Mouse (Mus musculus) G1E (cell line): Measurements from ENCODE around the gene Egr2. TPM values are rescaled to one million over a fixed set of nuclear protein-coding genes. Genes with fewer than 3 reads are reported as not detected.

Source experiments
- ATAC-seq: 2 replicates; pipeline ENCODE4 v1.8.0; 2016; ENCODE audit warnings: mild to moderate bottlenecking; ENCODE audit not compliant: insufficient number of reproducible peaks, poor library complexity, low FRiP score, severe bottlenecking; ENCODE audit errors: extremely low read depth
- DNase-seq: peaks from one replicate; pipeline ENCODE4 v3.0.0; 2012; ENCODE audit warnings: low spot score
- H3K27me3 ChIP-seq: 2 replicates; pipeline ENCODE4 v1.6.1; 2012; ENCODE audit warnings: mild to moderate bottlenecking, low read length, inconsistent platforms; ENCODE audit not compliant: insufficient read depth
- H3K36me3 ChIP-seq: replicated peaks from 2 replicates; pipeline ENCODE3; 2012; ENCODE audit warnings: mild to moderate bottlenecking, inconsistent platforms
- H3K4me1 ChIP-seq: 2 replicates; pipeline ENCODE4 v1.6.1; 2012; ENCODE audit warnings: low read depth, low read length, inconsistent platforms, mixed read lengths; ENCODE audit not compliant: insufficient read depth
- H3K4me3 ChIP-seq: 2 replicates; pipeline ENCODE4 v1.5.1; 2012; ENCODE audit warnings: low read depth, mild to moderate bottlenecking, inconsistent platforms, low read length, moderate library complexity, mixed read lengths
- H3K9me3 ChIP-seq: replicated peaks from 2 replicates; pipeline ENCODE4 v1.6.1; 2012; ENCODE audit warnings: inconsistent platforms
- CTCF ChIP-seq: IDR thresholded peaks from 2 replicates; pipeline ENCODE4 v1.5.1; 2012; ENCODE audit warnings: low read depth, low read length, inconsistent platforms, mixed read lengths
- GATA1 ChIP-seq: IDR thresholded peaks from 2 replicates; pipeline ENCODE4 v1.6.1; 2012; ENCODE audit warnings: borderline replicate concordance, low read length, inconsistent platforms, mixed read lengths
- GATA2 ChIP-seq: IDR thresholded peaks from 2 replicates; pipeline ENCODE4 v1.6.1; 2012; ENCODE audit warnings: low read depth, low read length, inconsistent platforms, borderline replicate concordance
- POLR2AphosphoS5 ChIP-seq: IDR thresholded peaks from 2 replicates; pipeline ENCODE4 v1.6.1; 2012; ENCODE audit warnings: low read depth, low read length, inconsistent platforms; ENCODE audit not compliant: insufficient replicate concordance
- TAL1 ChIP-seq: conservative IDR thresholded peaks from 2 replicates; pipeline ENCODE4 v1.6.1; 2012; ENCODE audit warnings: low read depth, low read length, inconsistent platforms, mixed read lengths
- polyA plus RNA-seq: library from polyadenylated mRNA; stranded (reverse); fragments of >175 nt; gene quantifications from 2 replicates; pipeline ENCODE4 v1.2.3, GENCODE M21; 2012
- total RNA-seq, 2 experiments: library from RNA; stranded (forward) in 1 of 2; stranded (reverse) in 1 of 2; fragments of 200-1000 nt in 1 of 2; fragments of >200 nt in 1 of 2; fragmentation: Nextera tagmentation in 1 of 2; gene quantifications; 2 replicates each; pipeline ENCODE4 v1.2.3; 2014 to 2017

Egr2 gene
- total RNA-seq (2014; fragmentation: Nextera tagmentation) (not detected in 2 replicates), total RNA-seq (2017) (1.0 and 1.6 TPM in 2 replicates), polyA plus RNA-seq (0.08 and 0.12 TPM in 2 replicates)

DNA sequence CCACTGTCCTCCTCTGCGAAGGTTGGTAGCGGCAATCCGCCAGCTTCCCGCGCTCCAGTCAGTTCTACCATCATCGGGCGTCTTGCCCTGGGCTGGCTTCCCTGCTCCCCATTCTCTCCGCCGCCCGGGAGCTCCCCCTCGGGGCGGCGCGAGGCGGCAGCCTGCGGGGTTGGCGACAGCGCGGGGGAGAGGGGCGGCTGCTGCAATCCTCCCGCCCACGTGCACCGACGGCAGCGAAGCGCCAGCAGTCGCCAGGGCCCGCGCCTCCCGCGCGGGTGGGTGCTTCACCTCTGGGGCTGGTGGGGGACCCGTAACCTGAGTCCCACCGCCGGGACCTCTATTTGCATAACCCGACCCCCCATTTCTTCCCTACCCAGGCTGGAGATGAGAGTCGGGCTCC is at the start of gene Egr2:
Gene Egr2 (plus strand): TSS at position 220 of the 400 bp plus-strand sequence.
- Histone ChIP-seq H3K4me3 (peak within 1 kb of the TSS; percentile 78; the same call in 1 of the 2 replicates), H3K9me3 (no peaks in the 10 kb centered on the region; the same call in 1 of the 2 replicates), H3K4me1 (peaks cover 32% of the 10 kb centered on the region), H3K27me3 (peaks cover 55% of the 10 kb centered on the region), H3K36me3 (no peaks in the 10 kb centered on the region)
- no peak for ATAC-seq
- TF ChIP-seq GATA2 (no peak), TAL1 (no peak), GATA1 (no peak), CTCF (no peak), POLR2AphosphoS5 (no peak)
- no peak for DNase-seq

DNA sequence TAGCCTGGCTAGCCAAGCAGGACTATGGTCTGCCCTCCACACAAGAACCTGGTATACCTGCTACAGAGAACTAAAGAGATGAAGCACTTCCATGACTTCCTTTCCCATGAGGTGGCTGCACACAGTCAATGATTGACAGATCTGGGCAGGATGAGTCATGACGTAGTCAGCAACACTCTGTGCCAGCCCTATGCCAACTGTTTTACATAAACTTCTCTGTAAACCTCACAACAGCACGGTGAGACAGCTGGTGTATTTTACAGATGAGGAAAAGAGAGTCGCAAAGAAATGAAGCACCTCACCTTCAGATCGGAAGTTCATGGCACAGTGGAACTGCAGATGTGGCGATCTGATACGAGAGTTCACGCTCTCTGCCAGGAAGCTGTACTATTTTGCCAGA is 47.8 kb upstream of the Egr2 start:
- TF ChIP-seq GATA1 (no peak), CTCF (no peak), TAL1 (no peak), POLR2AphosphoS5 (no peak), GATA2 (no peak)
- no peak for DNase-seq
- H3K4me1 ChIP-seq = no peaks in the 10 kb centered on the region

DNA sequence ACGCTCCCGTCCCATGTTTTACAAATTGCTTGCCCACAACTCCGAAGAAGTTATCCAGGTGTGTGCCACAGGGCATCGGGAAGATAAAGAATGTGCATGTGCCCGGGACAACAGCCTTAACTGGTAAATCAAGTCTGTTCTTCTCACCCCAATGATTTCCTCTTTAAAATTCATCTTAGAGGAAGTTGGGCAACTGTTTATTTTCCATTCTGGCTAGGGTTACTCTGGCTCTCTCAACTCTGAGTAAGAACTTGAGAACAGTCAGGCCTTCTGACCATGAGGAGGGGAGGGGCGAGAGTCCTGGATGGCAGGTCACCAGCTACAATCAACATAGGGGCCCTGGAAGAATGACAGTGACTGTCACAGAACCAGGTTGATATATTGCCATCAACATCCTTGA is 45.4 kb upstream of the Egr2 start:
- H3K4me3 ChIP-seq = no peak overlapping the region
- H3K27me3 ChIP-seq = no peaks in the 10 kb centered on the region
- ATAC-seq (no peak), DNase-seq (no peak)
- H3K36me3 ChIP-seq = no peaks in the 10 kb centered on the region
- H3K9me3 ChIP-seq = no peaks in the 10 kb centered on the region
- no peaks in the 10 kb centered on the region for H3K4me1 ChIP-seq
- no peak for TF ChIP-seq TAL1
- TF ChIP-seq GATA2 = no peak
- TF ChIP-seq POLR2AphosphoS5 = no peak
- no peak for TF ChIP-seq CTCF
- TF ChIP-seq GATA1 = no peak

More for the DNA sequence above, 47.8 kb upstream of the Egr2 start:
- H3K36me3 ChIP-seq = no peaks in the 10 kb centered on the region
- no peak overlapping the region for H3K4me3 ChIP-seq
- no peaks in the 10 kb centered on the region for H3K9me3 ChIP-seq
- ATAC-seq = no peak
- H3K27me3 ChIP-seq = no peaks in the 10 kb centered on the region

DNA sequence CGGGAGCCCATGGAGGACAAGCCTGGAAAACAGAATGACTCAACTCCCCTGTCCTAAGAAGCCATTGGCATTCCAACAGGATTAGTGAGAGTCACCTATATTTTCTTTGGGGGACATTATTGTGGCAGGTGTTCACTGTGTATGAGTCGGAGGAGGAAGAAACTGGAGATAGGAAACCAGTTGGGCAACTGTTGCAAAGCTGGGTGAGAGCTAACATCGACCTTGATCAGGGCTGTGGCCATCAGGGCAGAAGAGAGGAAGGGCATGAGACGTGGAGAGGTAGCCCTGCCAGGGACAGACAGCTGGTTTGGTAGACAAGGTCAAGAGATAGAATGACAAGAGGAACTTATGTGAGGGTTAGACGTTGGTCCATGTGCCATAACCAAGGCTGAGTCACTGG is 44.6 kb upstream of the Egr2 start:
- Histone ChIP-seq H3K36me3 (no peaks in the 10 kb centered on the region), H3K27me3 (no peaks in the 10 kb centered on the region), H3K4me1 (no peaks in the 10 kb centered on the region), H3K4me3 (no peak overlapping the region), H3K9me3 (no peaks in the 10 kb centered on the region)
- no peak for TF ChIP-seq POLR2AphosphoS5
- no peak for TF ChIP-seq TAL1
- no peak for TF ChIP-seq CTCF
- TF ChIP-seq GATA1 = no peak
- no peak for TF ChIP-seq GATA2
- ATAC-seq (no peak), DNase-seq (no peak)

DNA sequence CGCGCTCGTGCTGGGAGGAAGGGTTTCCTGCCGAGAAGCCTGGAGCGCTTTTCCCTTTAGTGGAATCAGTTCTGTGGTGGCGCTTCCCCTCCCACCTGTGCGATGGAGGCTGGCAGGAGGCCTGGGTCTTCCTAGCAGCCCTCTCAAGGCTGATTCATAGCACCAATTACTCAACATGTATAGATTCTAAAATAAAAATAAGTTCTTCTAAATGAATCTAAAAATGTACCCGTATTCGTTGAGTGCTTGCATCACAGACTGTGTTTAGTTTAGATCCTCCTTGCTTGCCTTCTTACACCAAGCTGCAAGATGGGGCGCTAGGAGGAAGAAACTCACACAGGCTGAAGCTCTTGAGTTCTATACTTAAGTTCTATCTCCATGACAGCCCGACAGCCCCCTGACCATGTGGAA is 43.1 kb upstream of the Egr2 start:
- H3K27me3 ChIP-seq = no peaks in the 10 kb centered on the region
- DNase-seq = no peak
- TF ChIP-seq GATA1 (no peak), CTCF (no peak), POLR2AphosphoS5 (no peak)
- ATAC-seq = no peak
- H3K36me3 ChIP-seq = no peaks in the 10 kb centered on the region
- H3K9me3 ChIP-seq = no peaks in the 10 kb centered on the region
- no peak overlapping the region for H3K4me3 ChIP-seq
- no peaks in the 10 kb centered on the region for H3K4me1 ChIP-seq

DNA sequence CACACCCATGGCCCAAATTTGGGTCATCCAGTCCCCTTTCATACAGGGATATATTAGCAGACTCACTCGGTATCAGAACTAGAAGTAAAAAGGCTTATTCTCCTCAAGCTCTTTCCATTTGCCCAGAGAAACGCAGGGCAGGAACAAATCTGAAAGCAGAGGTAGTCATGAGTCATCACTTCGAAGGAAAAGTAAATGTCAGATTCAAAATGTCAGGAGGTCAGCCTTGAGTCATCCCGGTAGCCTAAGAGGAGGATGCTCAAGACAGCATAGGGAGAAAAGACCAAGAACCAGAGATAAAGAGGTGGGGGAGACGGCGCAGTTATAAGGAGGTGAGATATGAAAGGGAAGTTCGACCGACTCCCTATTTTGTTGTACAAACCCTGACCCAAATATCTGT is 41.7 kb upstream of the Egr2 start:
- Histone ChIP-seq H3K4me1 (no peaks in the 10 kb centered on the region), H3K27me3 (no peaks in the 10 kb centered on the region), H3K36me3 (no peaks in the 10 kb centered on the region), H3K9me3 (no peaks in the 10 kb centered on the region), H3K4me3 (no peak overlapping the region)
- TF ChIP-seq GATA2 = no peak
- TF ChIP-seq CTCF = no peak
- no peak for TF ChIP-seq GATA1
- no peak for TF ChIP-seq TAL1
- no peak for TF ChIP-seq POLR2AphosphoS5
- ATAC-seq = no peak
- no peak for DNase-seq

DNA sequence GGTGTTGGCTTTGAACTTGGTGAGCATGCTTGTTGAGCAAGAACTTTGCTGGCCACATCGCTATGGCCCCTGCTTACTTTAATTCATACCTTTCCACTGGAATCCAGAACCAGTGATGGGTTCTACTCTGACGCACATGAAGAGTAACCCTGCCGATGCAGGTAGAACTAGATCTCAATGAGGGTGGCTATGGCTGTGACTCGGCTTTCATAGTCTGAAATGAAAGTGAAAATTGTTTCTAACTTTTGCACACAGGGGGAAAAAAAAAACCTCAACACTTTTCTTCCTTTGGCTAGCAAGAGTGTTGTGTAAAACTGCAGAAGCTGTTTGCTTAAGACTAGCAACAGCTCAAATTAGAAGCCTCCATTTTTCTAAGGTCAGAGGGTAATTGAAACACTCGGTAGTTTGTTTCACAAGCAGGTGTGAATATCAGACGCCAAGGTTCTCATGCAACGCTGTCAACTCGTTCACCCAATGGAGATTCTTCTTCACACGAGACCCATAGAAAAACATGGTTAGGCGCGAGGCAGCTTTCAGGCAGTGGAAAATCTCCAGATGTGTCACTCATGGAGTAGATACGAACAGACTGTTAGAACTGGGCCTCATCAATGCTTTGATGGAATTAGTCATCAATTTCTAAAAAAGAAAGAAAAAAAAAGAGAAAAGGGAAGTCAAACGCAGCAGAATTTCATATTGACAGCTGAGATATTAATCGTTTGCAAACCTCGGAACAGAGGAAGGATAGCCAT is 38.0 kb upstream of the Egr2 start:
- no peaks in the 10 kb centered on the region for H3K27me3 ChIP-seq
- no peaks in the 10 kb centered on the region for H3K4me1 ChIP-seq
- H3K36me3 ChIP-seq = no peaks in the 10 kb centered on the region
- DNase-seq (no peak), ATAC-seq (no peak)
- no peaks in the 10 kb centered on the region for H3K9me3 ChIP-seq
- TF ChIP-seq TAL1 (no peak), POLR2AphosphoS5 (no peak), GATA1 (no peak), GATA2 (no peak), CTCF (no peak)
- H3K4me3 ChIP-seq = no peak overlapping the region
